Mouse (Mus musculus): ENCODE data around the gene Evi5l. TPM values are rescaled to one million over a fixed set of nuclear protein-coding genes. Genes with fewer than 3 reads are reported as not detected.

The Evi5l gene
- polyA plus RNA-seq (2014; fragmentation: Nextera tagmentation; extraction: Ambion mirVana) = 10.3 and 11.8 TPM in 2 replicates

GRCm38 (mm10) chr8:4165852-4166751, at the start of gene Evi5l:
TSS of gene Evi5l (plus strand) at chr8:4166567.
- Histone ChIP-seq H3K4me2 (ENCODE audit: low read length) (peak within 1 kb of the TSS; percentile 88), H3K9me3 (ENCODE audit: control insufficient read depth, low read length) (no peaks in the 10 kb centered on the region), H3K4me3 (ENCODE audit: control insufficient read depth in 1 of 2, insufficient read depth in 1 of 2, low read depth in 1 of 2, low read length in 2 of 2) (peak within 1 kb of the TSS; percentile 80 to 91), H3K27ac (replicated peaks in 1 of 2; ENCODE audit: control insufficient read depth in 1 of 2, insufficient read depth in 1 of 2, low read depth in 2 of 2, low read length in 2 of 2) (no peak within 1 kb of the TSS), H3K9ac (ENCODE audit: low read length) (peak within 1 kb of the TSS; percentile 93), H3K4me1 (ENCODE audit: control insufficient read depth in 2 of 2, insufficient read depth in 2 of 2, low read length in 2 of 2) (peaks cover 2 to 9% of the 10 kb centered on the region in 2 experiments; a peak in 3 of 4 replicates), H3K36me3 (ENCODE audit: control insufficient read depth, insufficient read depth, low read length) (no peaks in the 10 kb centered on the region), H3K27me3 (ENCODE audit: control insufficient read depth, insufficient read depth, low read length) (no peaks in the 10 kb centered on the region)
- under 1% methylated on average over 51 of the region's 51 CpGs for whole genome bisulfite sequencing
- ATAC-seq (ENCODE audit: insufficient number of reproducible peaks, insufficient read depth, low FRiP score, low read depth) = peak; percentile 97

- Histone ChIP-seq H3K9me3 (ENCODE audit: control insufficient read depth, low read length) (no peaks in the 10 kb centered on the region), H3K4me2 (ENCODE audit: low read length) (no peak within 1 kb of the TSS), H3K27ac (replicated peaks in 1 of 2; ENCODE audit: control insufficient read depth in 1 of 2, insufficient read depth in 1 of 2, low read depth in 2 of 2, low read length in 2 of 2) (no peak within 1 kb of the TSS), H3K4me3 (ENCODE audit: control insufficient read depth in 1 of 2, insufficient read depth in 1 of 2, low read depth in 1 of 2, low read length in 2 of 2) (no peak within 1 kb of the TSS), H3K9ac (ENCODE audit: low read length) (no peak within 1 kb of the TSS), H3K36me3 (ENCODE audit: control insufficient read depth, insufficient read depth, low read length) (no peaks in the 10 kb centered on the region), H3K27me3 (ENCODE audit: control insufficient read depth, insufficient read depth, low read length) (no peaks in the 10 kb centered on the region), H3K4me1 (ENCODE audit: control insufficient read depth in 2 of 2, insufficient read depth in 2 of 2, low read length in 2 of 2) (no peaks in the 10 kb centered on the region)
- ATAC-seq (ENCODE audit: insufficient number of reproducible peaks, insufficient read depth, low FRiP score, low read depth) = no peak
- 85% methylated on average over 10 of the region's 10 CpGs for WGBS
Observed at GRCm38 (mm10) chr8:4133798-4134197, 32.6 kb upstream of the Evi5l start, which contains the start of gene Cd209g. TSS of gene Cd209g (plus strand) at chr8:4134098.

GRCm38 (mm10) chr8:4139660-4140646, 26.4 kb upstream of the Evi5l start:
- H3K36me3 ChIP-seq (ENCODE audit: control insufficient read depth, insufficient read depth, low read length) = no peaks in the 10 kb centered on the region
- 9% methylated on average over 12 of the region's 12 CpGs for WGBS
- H3K9me3 ChIP-seq (ENCODE audit: control insufficient read depth, low read length) = no peaks in the 10 kb centered on the region
- no peak overlapping the region for H3K9ac ChIP-seq (ENCODE audit: low read length)
- H3K27me3 ChIP-seq (ENCODE audit: control insufficient read depth, insufficient read depth, low read length) = no peaks in the 10 kb centered on the region
- H3K4me3 ChIP-seq (ENCODE audit: control insufficient read depth in 1 of 2, insufficient read depth in 1 of 2, low read depth in 1 of 2, low read length in 2 of 2) = no peak overlapping the region
- no peaks in the 10 kb centered on the region for H3K4me1 ChIP-seq (ENCODE audit: control insufficient read depth in 2 of 2, insufficient read depth in 2 of 2, low read length in 2 of 2)
- no peak for ATAC-seq (ENCODE audit: insufficient number of reproducible peaks, insufficient read depth, low FRiP score, low read depth)
- H3K4me2 ChIP-seq (ENCODE audit: low read length) = no peak overlapping the region
- H3K27ac ChIP-seq (replicated peaks in 1 of 2; ENCODE audit: control insufficient read depth in 1 of 2, insufficient read depth in 1 of 2, low read depth in 2 of 2, low read length in 2 of 2) = no peak overlapping the region

- ATAC-seq (ENCODE audit: insufficient number of reproducible peaks, insufficient read depth, low FRiP score, low read depth) = no peak
- Histone ChIP-seq H3K27me3 (ENCODE audit: control insufficient read depth, insufficient read depth, low read length) (no peaks in the 10 kb centered on the region), H3K4me3 (ENCODE audit: control insufficient read depth in 1 of 2, insufficient read depth in 1 of 2, low read depth in 1 of 2, low read length in 2 of 2) (no peak overlapping the region), H3K9ac (ENCODE audit: low read length) (no peak overlapping the region), H3K27ac (replicated peaks in 1 of 2; ENCODE audit: control insufficient read depth in 1 of 2, insufficient read depth in 1 of 2, low read depth in 2 of 2, low read length in 2 of 2) (no peak overlapping the region), H3K4me2 (ENCODE audit: low read length) (no peak overlapping the region), H3K9me3 (ENCODE audit: control insufficient read depth, low read length) (no peaks in the 10 kb centered on the region), H3K4me1 (ENCODE audit: control insufficient read depth in 2 of 2, insufficient read depth in 2 of 2, low read length in 2 of 2) (no peaks in the 10 kb centered on the region), H3K36me3 (ENCODE audit: control insufficient read depth, insufficient read depth, low read length) (no peaks in the 10 kb centered on the region)
- 54% methylated on average over 3 of the region's 3 CpGs for WGBS
Observed at GRCm38 (mm10) chr8:4141721-4142120, 24.6 kb upstream of the Evi5l start.

DNA sequence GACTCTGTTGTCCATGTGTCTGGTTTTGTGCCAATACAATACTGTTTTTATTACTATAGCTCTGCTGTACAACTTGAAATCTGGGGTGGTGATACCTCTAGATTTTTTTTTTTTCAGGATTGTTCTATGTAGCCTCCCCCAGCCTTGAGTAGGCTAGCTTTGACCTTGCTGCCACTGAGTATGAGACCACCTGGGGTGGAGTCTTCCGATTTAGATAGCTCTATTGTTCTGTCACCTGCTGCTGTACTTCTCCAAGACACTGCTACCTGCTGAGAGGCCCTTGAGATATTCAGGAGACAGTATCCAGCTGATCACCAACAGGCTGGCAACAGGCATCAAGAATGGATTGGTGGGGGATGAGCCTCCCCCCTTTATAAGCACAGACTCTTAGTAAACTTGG, 19.1 kb upstream of the Evi5l start:
- WGBS = 28% methylated on average over 1 of the region's 1 CpGs
- Histone ChIP-seq H3K4me1 (ENCODE audit: control insufficient read depth in 2 of 2, insufficient read depth in 2 of 2, low read length in 2 of 2) (no peaks in the 10 kb centered on the region), H3K36me3 (ENCODE audit: control insufficient read depth, insufficient read depth, low read length) (no peaks in the 10 kb centered on the region), H3K9ac (ENCODE audit: low read length) (no peak overlapping the region), H3K4me3 (ENCODE audit: control insufficient read depth in 1 of 2, insufficient read depth in 1 of 2, low read depth in 1 of 2, low read length in 2 of 2) (no peak overlapping the region), H3K27me3 (ENCODE audit: control insufficient read depth, insufficient read depth, low read length) (no peaks in the 10 kb centered on the region), H3K9me3 (ENCODE audit: control insufficient read depth, low read length) (peaks cover 5% of the 10 kb centered on the region; the same call in 1 of the 2 replicates), H3K4me2 (ENCODE audit: low read length) (no peak overlapping the region), H3K27ac (replicated peaks in 1 of 2; ENCODE audit: control insufficient read depth in 1 of 2, insufficient read depth in 1 of 2, low read depth in 2 of 2, low read length in 2 of 2) (no peak overlapping the region)
- ATAC-seq (ENCODE audit: insufficient number of reproducible peaks, insufficient read depth, low FRiP score, low read depth) = no peak

- Histone ChIP-seq H3K4me2 (ENCODE audit: low read length) (no peak overlapping the region), H3K9me3 (ENCODE audit: control insufficient read depth, low read length) (peaks cover 5% of the 10 kb centered on the region; the same call in 1 of the 2 replicates), H3K27ac (replicated peaks in 1 of 2; ENCODE audit: control insufficient read depth in 1 of 2, insufficient read depth in 1 of 2, low read depth in 2 of 2, low read length in 2 of 2) (no peak overlapping the region), H3K9ac (ENCODE audit: low read length) (no peak overlapping the region), H3K4me1 (ENCODE audit: control insufficient read depth in 2 of 2, insufficient read depth in 2 of 2, low read length in 2 of 2) (no peaks in the 10 kb centered on the region), H3K36me3 (ENCODE audit: control insufficient read depth, insufficient read depth, low read length) (no peaks in the 10 kb centered on the region), H3K27me3 (ENCODE audit: control insufficient read depth, insufficient read depth, low read length) (no peaks in the 10 kb centered on the region), H3K4me3 (ENCODE audit: control insufficient read depth in 1 of 2, insufficient read depth in 1 of 2, low read depth in 1 of 2, low read length in 2 of 2) (no peak overlapping the region)
- no peak for ATAC-seq (ENCODE audit: insufficient number of reproducible peaks, insufficient read depth, low FRiP score, low read depth)
Observed at GRCm38 (mm10) chr8:4154878-4155277, 11.5 kb upstream of the Evi5l start.

GRCm38 (mm10) chr8:4162786-4163185, 3.6 kb upstream of the Evi5l start:
- H3K4me3 ChIP-seq (ENCODE audit: control insufficient read depth in 1 of 2, insufficient read depth in 1 of 2, low read depth in 1 of 2, low read length in 2 of 2) = no peak overlapping the region
- peaks cover 2 to 9% of the 10 kb centered on the region in 2 experiments; a peak in 3 of 4 replicates for H3K4me1 ChIP-seq (ENCODE audit: control insufficient read depth in 2 of 2, insufficient read depth in 2 of 2, low read length in 2 of 2)
- no peaks in the 10 kb centered on the region for H3K36me3 ChIP-seq (ENCODE audit: control insufficient read depth, insufficient read depth, low read length)
- H3K4me2 ChIP-seq (ENCODE audit: low read length) = no peak overlapping the region
- no peaks in the 10 kb centered on the region for H3K27me3 ChIP-seq (ENCODE audit: control insufficient read depth, insufficient read depth, low read length)
- H3K27ac ChIP-seq (replicated peaks in 1 of 2; ENCODE audit: control insufficient read depth in 1 of 2, insufficient read depth in 1 of 2, low read depth in 2 of 2, low read length in 2 of 2) = no peak overlapping the region
- WGBS = 41% methylated on average over 4 of the region's 4 CpGs
- no peak for ATAC-seq (ENCODE audit: insufficient number of reproducible peaks, insufficient read depth, low FRiP score, low read depth)
- no peak overlapping the region for H3K9ac ChIP-seq (ENCODE audit: low read length)
- no peaks in the 10 kb centered on the region for H3K9me3 ChIP-seq (ENCODE audit: control insufficient read depth, low read length)
